Mouse (Mus musculus) heart, adult 2 months (tissue): ENCODE data around the gene Ddn. TPM values are rescaled to one million over a fixed set of nuclear protein-coding genes. Genes with fewer than 3 reads are reported as not detected.

Experiments used
- DNase-seq, 2 experiments: peaks; one replicate each; pipeline ENCODE4 v3.0.0; 2021
- H3K27ac ChIP-seq: fragments of 200-600 bp; 2 replicates; pipeline ENCODE4 v1.8.1; 2022
- H3K27me3 ChIP-seq: fragments of 200-500 bp; 2 replicates; pipeline ENCODE4 v1.6.1; 2012; ENCODE audit warnings: mild to moderate bottlenecking, low read length, inconsistent platforms, mixed read lengths; ENCODE audit not compliant: control insufficient read depth, insufficient read depth
- H3K36me3 ChIP-seq: fragments of 200-500 bp; 2 replicates; pipeline ENCODE4 v1.6.1; 2012; ENCODE audit warnings: low read length, inconsistent platforms; ENCODE audit not compliant: control insufficient read depth, insufficient read depth
- H3K4me1 ChIP-seq: fragments of 200-500 bp; 2 replicates; pipeline ENCODE4 v1.6.1; 2011; ENCODE audit warnings: low read length; ENCODE audit not compliant: control insufficient read depth, insufficient read depth
- H3K4me3 ChIP-seq: fragments of 200-600 bp; 2 replicates; pipeline ENCODE4 v1.8.1; 2022
- H3K79me2 ChIP-seq: fragments of 200-500 bp; replicated peaks from 2 replicates; pipeline ENCODE4 v1.6.1; 2012; ENCODE audit warnings: mild to moderate bottlenecking, inconsistent platforms, low read length, moderate library complexity, mixed read lengths; ENCODE audit not compliant: control insufficient read depth, insufficient read depth
- H3K9ac ChIP-seq: fragments of 200-500 bp; 2 replicates; pipeline ENCODE4 v1.6.1; 2012; ENCODE audit warnings: low read depth, mild to moderate bottlenecking, control low read depth, inconsistent platforms, low read length, mixed read lengths
- CTCF ChIP-seq: fragments of 200-600 bp; IDR thresholded peaks from 2 replicates; pipeline ENCODE4 v1.8.1; 2022; ENCODE audit warnings: antibody characterized with exemption, mild to moderate bottlenecking, moderate library complexity
- EP300 ChIP-seq: fragments of 200-500 bp; IDR thresholded peaks from 2 replicates; pipeline ENCODE4 v1.6.1; 2011; ENCODE audit warnings: low read depth, low read length, control low read depth; ENCODE audit not compliant: insufficient read depth
- POLR2A ChIP-seq: fragments of 200-500 bp; IDR thresholded peaks from 2 replicates; pipeline ENCODE4 v1.6.1; 2011; ENCODE audit warnings: mild to moderate bottlenecking, low read depth, low read length, control low read depth; ENCODE audit not compliant: insufficient read depth
- WGBS: fragments of 180-500 bp; shearing (Covaris S2); methylation state at CpG from one replicate; pipeline ENCODE4 v1.1.7; 2018; 5-methylcytosine and 5-hydroxymethylcytosine counted together
- intact Hi-C: fragments of 180-260 bp; cut with DNase I; formaldehyde crosslinking; loops from one replicate; pipeline ENCODE4 v1.15.1; 2025
- long read RNA-seq: library from polyadenylated mRNA; stranded (forward); transcript quantifications from one replicate; pipeline ENCODE4 v2.0.0, GENCODE M21; 2021
- polyA plus RNA-seq: library from polyadenylated mRNA; depleted of rRNA; stranded (reverse); fragments of >200 nt; gene quantifications from 2 replicates; pipeline ENCODE4 v1.2.3, GENCODE M21; 2012; rRNA removed
- total RNA-seq, 2 experiments: library from RNA; stranded (reverse); gene quantifications; 2 replicates each; pipeline ENCODE4 v1.2.3; 2021

The Ddn gene
- total RNA-seq, result under 1 TPM; 0.45 to 0.50 TPM
- 0.12 and 0.23 TPM in 2 replicates for polyA plus RNA-seq
- long read RNA-seq, result 0 reads

GRCm38 (mm10) chr15:98809390-98809789 lies at the start of gene Ddn:
Gene Ddn, minus strand, starts transcription at chr15:98809490.
- Histone ChIP-seq H3K4me1 (peaks cover 1% of the 10 kb centered on the region; the same call in 1 of the 2 replicates), H3K27me3 (peaks cover 2% of the 10 kb centered on the region; the same call in 1 of the 2 replicates), H3K4me3 (peak within 1 kb of the TSS; percentile 43; the same call in 1 of the 2 replicates), H3K79me2 (no peaks in the 10 kb centered on the region), H3K9ac (no peak within 1 kb of the TSS), H3K36me3 (no peaks in the 10 kb centered on the region; the same call in 1 of the 2 replicates), H3K27ac (no peak within 1 kb of the TSS)
- TF ChIP-seq EP300 (no peak), CTCF (no peak), POLR2A (no peak)
- 73% methylated on average over 3 of the region's 3 CpGs for WGBS
- intact Hi-C loops, result no loop called here
- no peak for DNase-seq

- Histone ChIP-seq H3K4me3 (no peak overlapping the region), H3K4me1 (no peaks in the 10 kb centered on the region), H3K79me2 (peaks cover 3% of the 10 kb centered on the region), H3K36me3 (no peaks in the 10 kb centered on the region), H3K27ac (no peak overlapping the region), H3K9ac (no peak overlapping the region), H3K27me3 (no peaks in the 10 kb centered on the region)
- intact Hi-C loops, result no loop called here
- no peak for DNase-seq
- 88% methylated on average over 16 of the region's 16 CpGs for WGBS
- TF ChIP-seq CTCF (no peak), POLR2A (no peak), EP300 (no peak)
These were observed 44.9 kb upstream of the Ddn start for GRCm38 (mm10) chr15:98854214-98854613.

GRCm38 (mm10) chr15:98853161-98853937 lies 44.1 kb upstream of the Ddn start:
- H3K27me3 ChIP-seq, result no peaks in the 10 kb centered on the region
- TF ChIP-seq POLR2A, result no peak
- TF ChIP-seq CTCF, result no peak
- no peak for TF ChIP-seq EP300
- H3K27ac ChIP-seq, result no peak overlapping the region
- H3K36me3 ChIP-seq, result no peaks in the 10 kb centered on the region
- H3K9ac ChIP-seq, result no peak overlapping the region
- intact Hi-C loops, result no loop called here
- no peak overlapping the region for H3K4me3 ChIP-seq
- no peaks in the 10 kb centered on the region for H3K4me1 ChIP-seq
- peaks cover 3% of the 10 kb centered on the region for H3K79me2 ChIP-seq
- DNase-seq, result no peak
- 89% methylated on average over 28 of the region's 28 CpGs for WGBS

GRCm38 (mm10) chr15:98852733-98853132 lies 43.4 kb upstream of the Ddn start:
- Histone ChIP-seq H3K27me3 (no peaks in the 10 kb centered on the region), H3K27ac (no peak overlapping the region), H3K79me2 (peaks cover 3% of the 10 kb centered on the region), H3K36me3 (no peaks in the 10 kb centered on the region), H3K9ac (no peak overlapping the region), H3K4me3 (no peak overlapping the region), H3K4me1 (no peaks in the 10 kb centered on the region)
- intact Hi-C loops, result no loop called here
- DNase-seq, result no peak
- TF ChIP-seq POLR2A, result no peak
- TF ChIP-seq EP300, result no peak
- 90% methylated on average over 9 of the region's 9 CpGs for WGBS

GRCm38 (mm10) chr15:98852071-98852470 lies 42.8 kb upstream of the Ddn start:
- Histone ChIP-seq H3K4me1 (no peaks in the 10 kb centered on the region), H3K27ac (no peak overlapping the region), H3K9ac (no peak overlapping the region), H3K27me3 (no peaks in the 10 kb centered on the region), H3K36me3 (no peaks in the 10 kb centered on the region), H3K4me3 (no peak overlapping the region), H3K79me2 (peaks cover 3% of the 10 kb centered on the region)
- DNase-seq, result no peak
- TF ChIP-seq POLR2A, result no peak
- 92% methylated on average over 9 of the region's 9 CpGs for WGBS
- intact Hi-C loops, result no loop called here

GRCm38 (mm10) chr15:98851229-98851818 lies 42.0 kb upstream of the Ddn start:
- DNase-seq, result no peak
- TF ChIP-seq EP300 (no peak), CTCF (no peak), POLR2A (no peak)
- intact Hi-C loops, result no loop called here
- no peaks in the 10 kb centered on the region for H3K27me3 ChIP-seq
- WGBS, result 87% methylated on average over 21 of the region's 21 CpGs
- peaks cover 3% of the 10 kb centered on the region for H3K79me2 ChIP-seq
- no peak overlapping the region for H3K27ac ChIP-seq
- H3K9ac ChIP-seq, result no peak overlapping the region
- no peak overlapping the region for H3K4me3 ChIP-seq
- no peaks in the 10 kb centered on the region for H3K36me3 ChIP-seq
- H3K4me1 ChIP-seq, result no peaks in the 10 kb centered on the region
